Mouse (Mus musculus): ENCODE results near the gene Gm49387.

DNA sequence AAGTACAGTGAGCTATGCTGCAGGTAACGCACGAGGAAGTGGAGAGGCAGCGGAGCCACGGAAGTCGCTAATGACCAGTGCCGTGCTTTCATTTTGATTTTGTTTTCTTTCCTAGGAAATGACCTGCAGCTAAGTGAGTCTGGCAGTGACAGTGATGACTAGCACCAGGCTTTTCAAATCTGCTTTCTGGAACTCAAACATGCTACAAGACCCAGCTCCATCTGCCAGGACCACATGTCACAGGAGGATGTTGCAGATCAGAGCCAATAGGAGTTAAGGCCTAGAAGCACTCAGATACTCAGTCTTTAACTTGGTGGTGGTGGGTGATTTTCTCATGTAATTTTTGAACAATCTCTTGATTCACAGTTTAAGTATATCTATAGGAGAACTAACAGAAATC, 134.2 kb downstream of the Gm49387 start:
- TF ChIP-seq CTCF (IDR thresholded peaks at IDR 0.05; ENCODE audit: low read depth, low read length) (no peak), EP300 (IDR thresholded peaks at IDR 0.05; ENCODE audit: insufficient read depth, low read depth, low read length) (no peak)
